Mouse (Mus musculus): ENCODE results near the gene Kbtbd6. TPM values are rescaled to one million over a fixed set of nuclear protein-coding genes. Genes with fewer than 3 reads are reported as not detected.
"Not testable (repeated sequence)": the region's sequence is repeated elsewhere in the genome, so short reads cannot be mapped to it uniquely, and the experiment has no call there.

Gene Kbtbd6
- 3.7 TPM in 2 replicates for polyA plus RNA-seq (2012)

- not testable (repeated sequence) for TF ChIP-seq GATA1 (IDR thresholded peaks at IDR 0.05; ENCODE audit: low read length)
These were observed at the start of gene Kbtbd6 for GRCm38 (mm10) chr14:79451681-79452590. Kbtbd6 (plus strand) TSS chr14:79451835.

- TF ChIP-seq GATA1 (IDR thresholded peaks at IDR 0.05; ENCODE audit: low read length): no peak
These were observed 44.0 kb upstream of the Kbtbd6 start for GRCm38 (mm10) chr14:79407641-79408040.

- no peak for TF ChIP-seq GATA1 (IDR thresholded peaks at IDR 0.05; ENCODE audit: low read length)
These were observed 42.3 kb upstream of the Kbtbd6 start for GRCm38 (mm10) chr14:79409278-79409830.

GRCm38 (mm10) chr14:79410662-79411061, 41.0 kb upstream of the Kbtbd6 start:
- TF ChIP-seq GATA1 (IDR thresholded peaks at IDR 0.05; ENCODE audit: low read length): no peak

GRCm38 (mm10) chr14:79413121-79413520, 38.5 kb upstream of the Kbtbd6 start:
- no peak for TF ChIP-seq GATA1 (IDR thresholded peaks at IDR 0.05; ENCODE audit: low read length)

GRCm38 (mm10) chr14:79420083-79420685, 31.5 kb upstream of the Kbtbd6 start:
- no peak for TF ChIP-seq GATA1 (IDR thresholded peaks at IDR 0.05; ENCODE audit: low read length)

- no peak for TF ChIP-seq GATA1 (IDR thresholded peaks at IDR 0.05; ENCODE audit: low read length)
These were observed 25.5 kb upstream of the Kbtbd6 start, which contains the start of gene Kbtbd7 for GRCm38 (mm10) chr14:79425979-79426729. Kbtbd7 (plus strand) TSS chr14:79426511.

GRCm38 (mm10) chr14:79434068-79434467, 17.6 kb upstream of the Kbtbd6 start:
- no peak for TF ChIP-seq GATA1 (IDR thresholded peaks at IDR 0.05; ENCODE audit: low read length)

GRCm38 (mm10) chr14:79440655-79441054, 11.0 kb upstream of the Kbtbd6 start:
- TF ChIP-seq GATA1 (IDR thresholded peaks at IDR 0.05; ENCODE audit: low read length): no peak

GRCm38 (mm10) chr14:79441441-79441840, 10.2 kb upstream of the Kbtbd6 start:
- TF ChIP-seq GATA1 (IDR thresholded peaks at IDR 0.05; ENCODE audit: low read length): no peak

- no peak for TF ChIP-seq GATA1 (IDR thresholded peaks at IDR 0.05; ENCODE audit: low read length)
These were observed 7.0 kb upstream of the Kbtbd6 start for GRCm38 (mm10) chr14:79444601-79445000.

- no peak for TF ChIP-seq GATA1 (IDR thresholded peaks at IDR 0.05; ENCODE audit: low read length)
These were observed 6.5 kb upstream of the Kbtbd6 start for GRCm38 (mm10) chr14:79445055-79445620.

- no peak for TF ChIP-seq GATA1 (IDR thresholded peaks at IDR 0.05; ENCODE audit: low read length)
These were observed 8.8 kb downstream of the Kbtbd6 start for GRCm38 (mm10) chr14:79460401-79460800.

- no peak for TF ChIP-seq GATA1 (IDR thresholded peaks at IDR 0.05; ENCODE audit: low read length)
These were observed 9.4 kb downstream of the Kbtbd6 start for GRCm38 (mm10) chr14:79460988-79461387.

- no peak for TF ChIP-seq GATA1 (IDR thresholded peaks at IDR 0.05; ENCODE audit: low read length)
These were observed 14.0 kb downstream of the Kbtbd6 start for GRCm38 (mm10) chr14:79465623-79466022.
